Mouse (Mus musculus) kidney, postnatal 0 days (tissue): ENCODE data around the gene Tnfrsf1a. TPM values are rescaled to one million over a fixed set of nuclear protein-coding genes. Genes with fewer than 3 reads are reported as not detected.

Experiments used
- ATAC-seq: fragments of 200-750 bp; cut with Nextera tagmentation; replicated peaks from 2 replicates; pipeline ENCODE4 v1.8.0; 2017; ENCODE audit warnings: low read depth, moderate number of reproducible peaks, moderate TSS enrichment, moderate library complexity; ENCODE audit not compliant: low FRiP score
- DNase-seq: peaks from one replicate; pipeline ENCODE4 v3.0.0-alpha.2; 2016; ENCODE audit warnings: low spot score
- H3K27ac ChIP-seq: fragments of 300-500 bp; sonication (generic); 2 replicates; pipeline ENCODE4 v1.5.1; 2014; ENCODE audit warnings: mild to moderate bottlenecking
- H3K27me3 ChIP-seq: fragments of 300-500 bp; sonication (generic); 2 replicates; pipeline ENCODE4 v1.6.1; 2014; ENCODE audit warnings: low read length, mixed read lengths; ENCODE audit not compliant: insufficient read depth
- H3K36me3 ChIP-seq: fragments of 300-500 bp; sonication (generic); 2 replicates; pipeline ENCODE4 v1.6.1; 2014; ENCODE audit warnings: low read length, mixed read lengths; ENCODE audit not compliant: insufficient read depth
- H3K4me1 ChIP-seq: fragments of 300-500 bp; sonication (generic); replicated peaks from 2 replicates; pipeline ENCODE4 v1.6.1; 2014; ENCODE audit warnings: antibody characterized with exemption, low read length, mixed read lengths; ENCODE audit not compliant: insufficient read depth
- H3K4me2 ChIP-seq: fragments of 300-500 bp; sonication (generic); 2 replicates; pipeline ENCODE4 v1.6.1; 2014; ENCODE audit warnings: mild to moderate bottlenecking, low read length, moderate library complexity, mixed read lengths
- H3K4me3 ChIP-seq: fragments of 300-500 bp; sonication (generic); replicated peaks from 2 replicates; pipeline ENCODE4 v1.5.1; 2014; ENCODE audit warnings: low read depth, low read length
- H3K9ac ChIP-seq: fragments of 300-500 bp; sonication (generic); 2 replicates; pipeline ENCODE4 v1.6.1; 2014; ENCODE audit warnings: low read depth, low read length
- H3K9me3 ChIP-seq: fragments of 300-500 bp; sonication (generic); replicated peaks from 2 replicates; pipeline ENCODE4 v1.6.1; 2016; ENCODE audit warnings: low read length, inconsistent platforms, mixed read lengths
- CTCF ChIP-seq: IDR thresholded peaks from 2 replicates; pipeline ENCODE4 v1.5.1; 2016; ENCODE audit warnings: antibody characterized with exemption, low read depth, mild to moderate bottlenecking, moderate library complexity
- WGBS: fragments of 180-500 bp; shearing (Covaris S2); extraction: QIAGEN DNeasy Blood & Tissue Kit; methylation state at CpG from one replicate; pipeline ENCODE4 v1.1.7; 2014; 5-methylcytosine and 5-hydroxymethylcytosine counted together
- polyA plus RNA-seq: library from polyadenylated mRNA; unstranded; fragments of >200 nt; fragmentation: Nextera tagmentation; extraction: Ambion mirVana; gene quantifications from 2 replicates; pipeline ENCODE4 v1.2.1, GENCODE M21; 2015

The Tnfrsf1a gene
- polyA plus RNA-seq, 1 experiment from 2014 or later = 77.9 TPM

DNA sequence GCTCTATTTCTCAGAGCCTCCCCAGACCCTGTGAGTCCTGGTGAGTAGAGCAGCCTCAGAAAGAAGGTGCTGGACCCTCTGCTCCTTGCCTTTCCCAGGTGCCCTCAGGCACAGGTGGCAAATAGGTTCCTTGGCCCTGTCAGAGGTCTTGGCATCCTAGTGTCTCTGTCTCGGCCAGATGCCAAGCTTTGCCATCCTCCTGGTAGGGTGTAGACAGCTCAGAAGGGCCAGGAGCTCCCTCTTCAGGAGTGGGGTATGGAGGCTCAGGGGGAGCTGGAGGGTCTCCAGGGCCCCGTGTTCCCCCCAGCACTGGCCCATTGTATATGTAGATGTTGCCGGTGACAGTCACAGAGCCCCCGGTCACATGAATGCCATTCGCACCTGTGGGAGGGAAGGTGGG lies 42.1 kb upstream of the Tnfrsf1a start:
- DNase-seq (no peak), ATAC-seq (no peak)
- Histone ChIP-seq H3K4me1 (peaks cover 5% of the 10 kb centered on the region; the same call in 1 of the 2 replicates), H3K4me3 (no peak overlapping the region), H3K27ac (no peak overlapping the region), H3K36me3 (peaks cover 23% of the 10 kb centered on the region), H3K4me2 (no peak overlapping the region), H3K27me3 (no peaks in the 10 kb centered on the region), H3K9me3 (no peaks in the 10 kb centered on the region), H3K9ac (no peak overlapping the region)
- TF ChIP-seq CTCF = no peak
- 89% methylated on average over 5 of the region's 5 CpGs for WGBS

DNA sequence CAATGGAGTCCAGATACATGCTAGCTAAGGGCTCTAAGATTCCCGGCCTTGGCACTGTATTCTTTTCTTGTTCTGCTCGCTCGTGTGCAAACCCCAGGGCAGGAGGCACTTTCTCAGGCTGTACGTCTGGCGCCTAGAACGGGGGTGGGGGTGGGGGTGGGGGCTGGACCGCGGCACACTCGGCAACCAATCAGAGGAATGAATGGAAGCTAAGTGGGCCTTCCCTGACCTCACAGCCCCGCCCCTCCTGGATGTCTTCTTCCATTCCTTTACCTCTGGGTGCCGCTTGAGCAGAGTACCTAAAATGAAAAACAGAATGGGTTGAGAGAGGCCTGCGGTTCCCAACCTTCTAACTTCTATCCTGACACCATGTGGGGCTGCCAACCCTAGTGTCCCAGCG lies 40.2 kb upstream of the Tnfrsf1a start:
- Histone ChIP-seq H3K27me3 (no peaks in the 10 kb centered on the region), H3K9me3 (no peaks in the 10 kb centered on the region), H3K9ac (no peak overlapping the region), H3K4me1 (peaks cover 13% of the 10 kb centered on the region; the same call in 1 of the 2 replicates), H3K36me3 (peaks cover 23% of the 10 kb centered on the region), H3K4me3 (no peak overlapping the region), H3K27ac (no peak overlapping the region), H3K4me2 (no peak overlapping the region)
- DNase-seq (no peak), ATAC-seq (no peak)
- 23% methylated on average over 13 of the region's 13 CpGs for WGBS
- no peak for TF ChIP-seq CTCF

DNA sequence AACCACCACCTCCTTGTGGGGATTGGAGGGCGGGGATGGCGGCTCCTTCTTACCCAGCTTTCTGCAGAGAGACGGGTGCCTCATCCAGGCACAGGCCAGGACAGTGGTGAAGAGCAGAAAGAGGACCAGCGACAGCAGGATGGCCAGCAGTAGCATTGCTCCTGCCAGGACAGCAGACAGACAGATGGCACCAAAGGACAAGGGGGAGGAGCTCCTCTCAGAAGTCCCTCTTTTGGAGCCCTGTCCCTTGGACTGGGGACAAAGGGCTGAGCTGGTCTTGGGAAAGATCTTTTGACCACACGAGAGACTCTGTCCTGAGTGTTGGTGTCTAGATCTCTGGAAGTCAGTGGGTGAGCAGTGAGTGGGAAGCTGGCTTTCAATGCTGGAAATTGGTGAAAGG lies 39.8 kb upstream of the Tnfrsf1a start:
- no peak for ATAC-seq
- WGBS = 58% methylated on average over 5 of the region's 5 CpGs
- Histone ChIP-seq H3K4me1 (peaks cover 18% of the 10 kb centered on the region; the same call in 1 of the 2 replicates), H3K36me3 (peaks cover 23% of the 10 kb centered on the region), H3K9me3 (no peaks in the 10 kb centered on the region), H3K27ac (no peak overlapping the region), H3K4me3 (no peak overlapping the region), H3K9ac (no peak overlapping the region), H3K27me3 (no peaks in the 10 kb centered on the region), H3K4me2 (no peak overlapping the region)
- DNase-seq = no peak
- no peak for TF ChIP-seq CTCF

DNA sequence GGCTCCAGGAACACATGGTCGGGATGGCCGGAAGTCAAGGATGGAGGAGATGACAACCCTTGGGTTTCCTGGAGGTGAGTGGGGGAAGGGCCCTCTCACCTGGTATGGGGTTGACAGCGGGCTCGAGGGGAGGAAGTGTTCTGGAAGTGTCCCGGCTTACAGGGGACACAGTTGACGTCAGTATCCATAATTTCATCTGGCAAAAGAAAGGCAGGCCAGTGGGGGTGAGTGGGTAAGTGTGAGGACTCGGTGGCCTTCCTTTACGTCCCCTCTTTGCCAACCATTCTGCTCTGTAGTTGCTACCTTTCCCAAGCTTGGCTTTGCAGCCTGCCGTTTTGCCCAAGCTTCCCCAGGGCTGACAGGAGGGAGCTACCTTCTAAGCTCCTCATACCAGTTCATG lies 37.0 kb upstream of the Tnfrsf1a start:
- no peak for TF ChIP-seq CTCF
- ATAC-seq (no peak), DNase-seq (no peak)
- H3K9me3 ChIP-seq = no peaks in the 10 kb centered on the region
- peak overlapping the region; percentile 24; the same call in 1 of the 2 replicates for H3K9ac ChIP-seq
- peak overlapping the region; percentile 84 for H3K4me2 ChIP-seq
- no peaks in the 10 kb centered on the region for H3K27me3 ChIP-seq
- H3K27ac ChIP-seq = no peak overlapping the region
- peak overlapping the region; percentile 62; the same call in 1 of the 2 replicates for H3K4me3 ChIP-seq
- H3K36me3 ChIP-seq = peaks cover 15% of the 10 kb centered on the region
- H3K4me1 ChIP-seq = peaks cover 21% of the 10 kb centered on the region; the same call in 1 of the 2 replicates
- 70% methylated on average over 9 of the region's 9 CpGs for WGBS

DNA sequence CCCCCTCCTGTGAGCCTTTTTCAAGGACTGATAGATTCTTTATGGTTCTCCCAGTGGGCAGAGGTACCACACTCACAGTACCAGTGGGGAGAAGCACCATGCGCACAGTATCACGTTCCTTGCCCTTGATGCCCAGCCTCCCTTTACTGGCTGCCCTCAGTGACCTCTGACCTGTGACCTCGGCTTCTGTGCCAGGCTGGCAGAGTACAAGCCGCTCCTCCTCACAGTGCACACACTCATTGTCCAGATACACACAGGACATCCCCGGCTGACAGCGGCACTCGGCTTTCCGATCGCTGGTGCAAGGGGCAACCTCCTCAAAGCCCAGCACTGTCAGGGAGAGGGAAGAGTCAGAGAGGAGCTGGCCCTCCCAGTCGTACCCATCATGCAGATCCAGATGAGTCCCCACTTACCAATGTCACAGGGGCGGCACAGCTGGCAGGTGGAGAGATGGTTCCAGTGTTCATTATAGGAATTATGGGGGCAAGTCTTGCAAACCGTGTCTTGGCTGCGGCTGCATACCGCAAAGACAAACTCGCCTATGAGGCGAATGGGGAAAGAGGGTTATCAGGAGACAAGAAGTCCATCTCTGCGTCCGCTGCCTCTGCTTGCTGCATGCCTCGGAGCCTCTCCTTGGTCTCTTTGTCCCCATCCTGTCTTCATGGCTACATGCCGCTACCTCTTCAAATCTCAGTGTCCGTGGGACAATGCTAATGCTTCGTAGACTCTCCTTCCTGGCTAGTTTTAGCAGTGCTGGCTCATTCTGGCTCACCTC lies 36.4 kb upstream of the Tnfrsf1a start:
- Histone ChIP-seq H3K9me3 (no peaks in the 10 kb centered on the region), H3K36me3 (peaks cover 13% of the 10 kb centered on the region), H3K4me1 (peaks cover 21% of the 10 kb centered on the region; the same call in 1 of the 2 replicates), H3K9ac (peak overlapping the region; percentile 92), H3K27me3 (no peaks in the 10 kb centered on the region), H3K4me3 (peak overlapping the region; percentile 62), H3K4me2 (peak overlapping the region; percentile 84), H3K27ac (peak overlapping the region; percentile 89)
- no peak for TF ChIP-seq CTCF
- no peak for DNase-seq
- no peak for ATAC-seq
- 39% methylated on average over 22 of the region's 22 CpGs for WGBS

DNA sequence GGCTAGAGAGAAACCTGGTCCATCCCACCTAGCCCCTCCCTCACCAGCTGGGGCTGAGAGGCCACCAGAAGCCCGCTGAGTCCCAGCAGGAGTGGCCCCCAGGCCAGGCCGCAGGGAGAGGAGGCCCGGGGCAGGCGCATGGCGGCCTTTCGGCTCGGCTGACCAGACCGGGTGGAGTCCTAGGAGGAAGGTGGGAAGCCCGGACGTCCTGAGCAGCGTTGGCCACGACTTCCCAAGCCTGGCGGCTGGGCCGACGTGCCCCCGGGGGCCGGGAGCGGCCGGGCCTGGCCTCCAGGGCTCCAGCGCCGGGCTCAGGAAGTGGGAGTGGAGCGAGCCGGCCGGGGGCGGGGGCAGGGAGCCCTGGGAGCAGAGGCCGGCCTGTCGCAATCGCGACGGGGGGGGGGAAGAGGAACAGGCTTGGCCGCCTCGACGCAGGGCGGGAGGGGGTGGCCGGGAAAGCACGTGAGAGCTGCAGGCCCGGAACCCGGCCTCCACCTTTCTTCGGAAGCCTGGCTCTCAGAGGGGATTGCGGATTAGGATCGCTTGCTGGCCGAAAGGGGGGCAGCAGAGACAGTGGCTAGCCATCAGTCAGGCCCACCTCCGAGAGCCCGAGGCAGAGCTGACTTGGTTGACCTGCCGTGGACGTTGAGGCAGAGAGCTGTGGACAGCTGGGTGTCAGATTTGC lies 35.5 kb upstream of the Tnfrsf1a start, which contains the start of gene Ltbr:
Gene Ltbr (minus strand): TSS at position 340 of the 685 bp plus-strand sequence.
- H3K4me3 ChIP-seq = peak within 1 kb of the TSS; percentile 62
- H3K27me3 ChIP-seq = no peaks in the 10 kb centered on the region
- no peaks in the 10 kb centered on the region for H3K9me3 ChIP-seq
- ATAC-seq (peak; percentile 94), DNase-seq (peak; percentile 94)
- H3K4me2 ChIP-seq = peak within 1 kb of the TSS; percentile 84
- TF ChIP-seq CTCF = no peak
- peak within 1 kb of the TSS; percentile 89 for H3K27ac ChIP-seq
- peak within 1 kb of the TSS; percentile 92 for H3K9ac ChIP-seq
- H3K4me1 ChIP-seq = peaks cover 21% of the 10 kb centered on the region; the same call in 1 of the 2 replicates
- WGBS = under 1% methylated on average over 45 of the region's 46 CpGs
- H3K36me3 ChIP-seq = peaks cover 12% of the 10 kb centered on the region
